Mouse (Mus musculus) heart, adult 9 months (tissue): ENCODE measurements at regions not wholly inside any gene's neighbourhood (a gene's known extent, or its start where the extent isn't known, plus 50 kb on each side); places are given as distances from the start of the nearest gene placed in this dataset.
A peak's percentile ranks its signal among the peaks of the same experiment; 100 is the strongest.

ENCODE experiments used
- DNase-seq, 2 experiments: peaks; one replicate each; pipeline ENCODE4 v3.0.0; 2022; ENCODE audit warnings: low spot score in 2 of 2

GRCm38 (mm10) chr17:79497629-79498028 is 114.0 kb upstream of the Rmdn2 start:
- no peak for DNase-seq

- DNase-seq: no peak
Observed at GRCm38 (mm10) chr17:79498321-79498720, 113.3 kb upstream of the Rmdn2 start.

- no peak for DNase-seq
Observed at GRCm38 (mm10) chr17:79501031-79501474, 110.6 kb upstream of the Rmdn2 start.

GRCm38 (mm10) chr17:79501926-79502325 is 109.7 kb upstream of the Rmdn2 start:
- no peak for DNase-seq

GRCm38 (mm10) chr17:79503037-79503436 is 108.6 kb upstream of the Rmdn2 start:
- no peak for DNase-seq

- no peak for DNase-seq
Observed at GRCm38 (mm10) chr17:79504209-79504608, 107.5 kb upstream of the Rmdn2 start.

- DNase-seq: no peak
Observed at GRCm38 (mm10) chr17:79505565-79505964, 106.1 kb upstream of the Rmdn2 start.

- peak; percentile 11 to 14 for DNase-seq
Observed at GRCm38 (mm10) chr17:79509281-79509680, 102.4 kb upstream of the Rmdn2 start.

- DNase-seq: no peak
Observed at GRCm38 (mm10) chr17:79509957-79510710, 101.5 kb upstream of the Rmdn2 start.

GRCm38 (mm10) chr17:79511218-79511617 is 100.4 kb upstream of the Rmdn2 start:
- DNase-seq: no peak

GRCm38 (mm10) chr17:79514076-79514475 is 97.6 kb upstream of the Rmdn2 start:
- DNase-seq: no peak

- DNase-seq: peak in 1 of 2 experiments; percentile 8
Observed at GRCm38 (mm10) chr17:79518185-79518584, 93.5 kb upstream of the Rmdn2 start.

- DNase-seq: no peak
Observed at GRCm38 (mm10) chr17:79518696-79519095, 93.0 kb upstream of the Rmdn2 start.

- no peak for DNase-seq
Observed at GRCm38 (mm10) chr17:79519356-79519755, 92.3 kb upstream of the Rmdn2 start.

GRCm38 (mm10) chr17:79520283-79520682 is 91.4 kb upstream of the Rmdn2 start:
- no peak for DNase-seq

GRCm38 (mm10) chr17:79521691-79522090 is 90.0 kb upstream of the Rmdn2 start:
- no peak for DNase-seq

- DNase-seq: no peak
Observed at GRCm38 (mm10) chr17:79523230-79523629, 88.4 kb upstream of the Rmdn2 start.

GRCm38 (mm10) chr17:79527391-79527790 is 84.3 kb upstream of the Rmdn2 start:
- DNase-seq: no peak

- no peak for DNase-seq
Observed at GRCm38 (mm10) chr17:79536549-79536948, 75.1 kb upstream of the Rmdn2 start.

- DNase-seq: no peak
Observed at GRCm38 (mm10) chr17:79538789-79539188, 72.9 kb upstream of the Rmdn2 start.

GRCm38 (mm10) chr17:79540038-79540437 is 71.6 kb upstream of the Rmdn2 start:
- no peak for DNase-seq

- DNase-seq: no peak
Observed at GRCm38 (mm10) chr17:79540511-79540910, 71.2 kb upstream of the Rmdn2 start.

- DNase-seq: peak; percentile 84
Observed at GRCm38 (mm10) chr17:79543907-79544522, 67.6 kb upstream of the Rmdn2 start.
